Mouse (Mus musculus): ENCODE results near the gene Gm2022. TPM values are rescaled to one million over a fixed set of nuclear protein-coding genes. Genes with fewer than 3 reads are reported as not detected.

Gene Gm2022
- polyA plus RNA-seq, 1 experiment from 2014 or later = not detected

Other genes starting within 250 kb of the Gm2022 start
- not detected in 2 replicates for gene Gm21319, start 119.6 kb upstream of the Gm2022 start, polyA plus RNA-seq (2014; fragmentation: Nextera tagmentation; extraction: Ambion mirVana)
- not detected in 2 replicates for gene Gm21936, start 99.9 kb upstream of the Gm2022 start, polyA plus RNA-seq (2014; fragmentation: Nextera tagmentation; extraction: Ambion mirVana)
- not detected in 2 replicates for gene BB287469, start 78.8 kb upstream of the Gm2022 start, polyA plus RNA-seq (2014; fragmentation: Nextera tagmentation; extraction: Ambion mirVana)
- gene Gm2001, start 53.0 kb upstream of the Gm2022 start, polyA plus RNA-seq (2014; fragmentation: Nextera tagmentation; extraction: Ambion mirVana) = not detected in 2 replicates
- gene Gm2016, start 21.3 kb upstream of the Gm2022 start, polyA plus RNA-seq (2014; fragmentation: Nextera tagmentation; extraction: Ambion mirVana) = not detected in 2 replicates
- not detected in 2 replicates for gene Gm2035, start 24.5 kb downstream of the Gm2022 start, polyA plus RNA-seq (2014; fragmentation: Nextera tagmentation; extraction: Ambion mirVana)
- gene Gm2042, start 58.7 kb downstream of the Gm2022 start, polyA plus RNA-seq (2014; fragmentation: Nextera tagmentation; extraction: Ambion mirVana) = not detected in 2 replicates
- not detected in 2 replicates for gene Gm2075, start 116.5 kb downstream of the Gm2022 start, polyA plus RNA-seq (2014; fragmentation: Nextera tagmentation; extraction: Ambion mirVana)
- gene Gm6803, start 123.4 kb downstream of the Gm2022 start, polyA plus RNA-seq (2014; fragmentation: Nextera tagmentation; extraction: Ambion mirVana) = not detected in 2 replicates
- gene Gm2056, start 131.6 kb downstream of the Gm2022 start, polyA plus RNA-seq (2014; fragmentation: Nextera tagmentation; extraction: Ambion mirVana) = not detected in 2 replicates
- gene Gm16368, start 188.3 kb downstream of the Gm2022 start, polyA plus RNA-seq (2014; fragmentation: Nextera tagmentation; extraction: Ambion mirVana) = not detected in 2 replicates